Mouse (Mus musculus): ENCODE measurements around the gene BC029722. TPM values are rescaled to one million over a fixed set of nuclear protein-coding genes. Genes with fewer than 3 reads are reported as not detected.
A peak's percentile ranks its signal among the peaks of the same experiment; 100 is the strongest.

BC029722 gene
- polyA plus RNA-seq (2011; ENCODE audit: insufficient read depth, insufficient read length, low replicate concordance, missing spikeins) = 7.8 and 17.8 TPM in 2 replicates

GRCm38 (mm10) chr2:155819392-155819448, at the start of gene BC029722:
Gene BC029722, minus strand, starts transcription at chr2:155819426.
- Histone ChIP-seq H3K4me1 (ENCODE audit: control insufficient read depth, insufficient read depth, low read length) (peaks cover 3% of the 10 kb centered on the region; the same call in 1 of the 2 replicates), H3K4me3 (replicated peaks; ENCODE audit: control insufficient read depth, low read depth, low read length) (peak within 1 kb of the TSS; percentile 77), H3K27ac (ENCODE audit: control insufficient read depth, insufficient read depth, low read depth, low read length, poor library complexity) (peak within 1 kb of the TSS; percentile 69)
- no peak for TF ChIP-seq CTCF (IDR thresholded peaks at IDR 0.05; ENCODE audit: control insufficient read depth, insufficient read depth, low read length)
- no peak for TF ChIP-seq POLR2A (IDR thresholded peaks at IDR 0.05; ENCODE audit: borderline replicate concordance, control insufficient read depth, low read depth, low read length)

- no peak for TF ChIP-seq POLR2A (IDR thresholded peaks at IDR 0.05; ENCODE audit: borderline replicate concordance, control insufficient read depth, low read depth, low read length)
- TF ChIP-seq CTCF (IDR thresholded peaks at IDR 0.05; ENCODE audit: control insufficient read depth, insufficient read depth, low read length) = no peak
- 72% methylated on average over 8 of the region's 8 CpGs for WGBS
- no peaks in the 10 kb centered on the region for H3K4me1 ChIP-seq (ENCODE audit: control insufficient read depth, insufficient read depth, low read length)
Measured at GRCm38 (mm10) chr2:155868320-155868719, 49.1 kb upstream of the BC029722 start.

GRCm38 (mm10) chr2:155863301-155863867, 44.2 kb upstream of the BC029722 start:
- WGBS = 89% methylated on average over 11 of the region's 11 CpGs
- H3K27ac ChIP-seq (ENCODE audit: control insufficient read depth, insufficient read depth, low read depth, low read length, poor library complexity) = no peak overlapping the region
- no peak overlapping the region for H3K4me3 ChIP-seq (replicated peaks; ENCODE audit: control insufficient read depth, low read depth, low read length)
- no peak for TF ChIP-seq CTCF (IDR thresholded peaks at IDR 0.05; ENCODE audit: control insufficient read depth, insufficient read depth, low read length)
- TF ChIP-seq POLR2A (IDR thresholded peaks at IDR 0.05; ENCODE audit: borderline replicate concordance, control insufficient read depth, low read depth, low read length) = no peak
- no peaks in the 10 kb centered on the region for H3K4me1 ChIP-seq (ENCODE audit: control insufficient read depth, insufficient read depth, low read length)

More at GRCm38 (mm10) chr2:155868320-155868719, 49.1 kb upstream of the BC029722 start:
- Histone ChIP-seq H3K4me3 (replicated peaks; ENCODE audit: control insufficient read depth, low read depth, low read length) (no peak overlapping the region), H3K27ac (ENCODE audit: control insufficient read depth, insufficient read depth, low read depth, low read length, poor library complexity) (no peak overlapping the region)

GRCm38 (mm10) chr2:155862573-155863300, 43.5 kb upstream of the BC029722 start:
- no peak overlapping the region for H3K27ac ChIP-seq (ENCODE audit: control insufficient read depth, insufficient read depth, low read depth, low read length, poor library complexity)
- 90% methylated on average over 13 of the region's 13 CpGs for WGBS
- TF ChIP-seq POLR2A (IDR thresholded peaks at IDR 0.05; ENCODE audit: borderline replicate concordance, control insufficient read depth, low read depth, low read length) (no peak), CTCF (IDR thresholded peaks at IDR 0.05; ENCODE audit: control insufficient read depth, insufficient read depth, low read length) (no peak)
- no peak overlapping the region for H3K4me3 ChIP-seq (replicated peaks; ENCODE audit: control insufficient read depth, low read depth, low read length)
- H3K4me1 ChIP-seq (ENCODE audit: control insufficient read depth, insufficient read depth, low read length) = no peaks in the 10 kb centered on the region

- Histone ChIP-seq H3K4me1 (ENCODE audit: control insufficient read depth, insufficient read depth, low read length) (no peaks in the 10 kb centered on the region), H3K27ac (ENCODE audit: control insufficient read depth, insufficient read depth, low read depth, low read length, poor library complexity) (no peak overlapping the region), H3K4me3 (replicated peaks; ENCODE audit: control insufficient read depth, low read depth, low read length) (no peak overlapping the region)
- 87% methylated on average over 6 of the region's 6 CpGs for WGBS
- TF ChIP-seq CTCF (IDR thresholded peaks at IDR 0.05; ENCODE audit: control insufficient read depth, insufficient read depth, low read length) (no peak), POLR2A (IDR thresholded peaks at IDR 0.05; ENCODE audit: borderline replicate concordance, control insufficient read depth, low read depth, low read length) (no peak)
Measured at GRCm38 (mm10) chr2:155861581-155861980, 42.4 kb upstream of the BC029722 start.

GRCm38 (mm10) chr2:155860102-155860501, 40.9 kb upstream of the BC029722 start:
- Histone ChIP-seq H3K4me1 (ENCODE audit: control insufficient read depth, insufficient read depth, low read length) (no peaks in the 10 kb centered on the region), H3K27ac (ENCODE audit: control insufficient read depth, insufficient read depth, low read depth, low read length, poor library complexity) (no peak overlapping the region), H3K4me3 (replicated peaks; ENCODE audit: control insufficient read depth, low read depth, low read length) (no peak overlapping the region)
- TF ChIP-seq CTCF (IDR thresholded peaks at IDR 0.05; ENCODE audit: control insufficient read depth, insufficient read depth, low read length) (no peak), POLR2A (IDR thresholded peaks at IDR 0.05; ENCODE audit: borderline replicate concordance, control insufficient read depth, low read depth, low read length) (no peak)
- WGBS = 79% methylated on average over 7 of the region's 7 CpGs

GRCm38 (mm10) chr2:155852536-155852935, 33.3 kb upstream of the BC029722 start:
- no peak overlapping the region for H3K27ac ChIP-seq (ENCODE audit: control insufficient read depth, insufficient read depth, low read depth, low read length, poor library complexity)
- TF ChIP-seq CTCF (IDR thresholded peaks at IDR 0.05; ENCODE audit: control insufficient read depth, insufficient read depth, low read length) (no peak), POLR2A (IDR thresholded peaks at IDR 0.05; ENCODE audit: borderline replicate concordance, control insufficient read depth, low read depth, low read length) (no peak)
- 85% methylated on average over 5 of the region's 5 CpGs for WGBS
- H3K4me1 ChIP-seq (ENCODE audit: control insufficient read depth, insufficient read depth, low read length) = no peaks in the 10 kb centered on the region
- no peak overlapping the region for H3K4me3 ChIP-seq (replicated peaks; ENCODE audit: control insufficient read depth, low read depth, low read length)

- 83% methylated on average over 7 of the region's 7 CpGs for WGBS
- TF ChIP-seq CTCF (IDR thresholded peaks at IDR 0.05; ENCODE audit: control insufficient read depth, insufficient read depth, low read length) (no peak), POLR2A (IDR thresholded peaks at IDR 0.05; ENCODE audit: borderline replicate concordance, control insufficient read depth, low read depth, low read length) (no peak)
- H3K4me1 ChIP-seq (ENCODE audit: control insufficient read depth, insufficient read depth, low read length) = no peaks in the 10 kb centered on the region
- no peak overlapping the region for H3K4me3 ChIP-seq (replicated peaks; ENCODE audit: control insufficient read depth, low read depth, low read length)
- H3K27ac ChIP-seq (ENCODE audit: control insufficient read depth, insufficient read depth, low read depth, low read length, poor library complexity) = no peak overlapping the region
Measured at GRCm38 (mm10) chr2:155850120-155850519, 30.9 kb upstream of the BC029722 start.

GRCm38 (mm10) chr2:155849464-155849863, 30.2 kb upstream of the BC029722 start:
- Histone ChIP-seq H3K4me1 (ENCODE audit: control insufficient read depth, insufficient read depth, low read length) (no peaks in the 10 kb centered on the region), H3K27ac (ENCODE audit: control insufficient read depth, insufficient read depth, low read depth, low read length, poor library complexity) (no peak overlapping the region), H3K4me3 (replicated peaks; ENCODE audit: control insufficient read depth, low read depth, low read length) (no peak overlapping the region)
- WGBS = 61% methylated on average over 7 of the region's 7 CpGs
- TF ChIP-seq POLR2A (IDR thresholded peaks at IDR 0.05; ENCODE audit: borderline replicate concordance, control insufficient read depth, low read depth, low read length) = no peak
- TF ChIP-seq CTCF (IDR thresholded peaks at IDR 0.05; ENCODE audit: control insufficient read depth, insufficient read depth, low read length) = no peak
